Mouse (Mus musculus) heart, embryonic 12.5 days (tissue): ENCODE results near the gene Ufd1. TPM values are rescaled to one million over a fixed set of nuclear protein-coding genes. Genes with fewer than 3 reads are reported as not detected.

Experiments
- ATAC-seq: fragments of 200-750 bp; cut with Nextera tagmentation; 2 replicates; pipeline ENCODE4 v1.8.0; 2017; ENCODE audit warnings: moderate TSS enrichment, moderate library complexity; ENCODE audit not compliant: insufficient number of reproducible peaks, low FRiP score
- H3K27ac ChIP-seq: fragments of 300-500 bp; sonication (generic); 2 replicates; pipeline ENCODE4 v1.5.1; 2016; ENCODE audit warnings: mild to moderate bottlenecking, moderate library complexity; ENCODE audit not compliant: poor library complexity, severe bottlenecking
- H3K27me3 ChIP-seq: fragments of 300-500 bp; sonication (generic); replicated peaks from 2 replicates; pipeline ENCODE4 v1.6.1; 2016; ENCODE audit warnings: mild to moderate bottlenecking, moderate library complexity
- H3K36me3 ChIP-seq: fragments of 300-500 bp; sonication (generic); 2 replicates; pipeline ENCODE4 v1.6.1; 2016; ENCODE audit warnings: mild to moderate bottlenecking, moderate library complexity
- H3K4me1 ChIP-seq: fragments of 300-500 bp; sonication (generic); replicated peaks from 2 replicates; pipeline ENCODE4 v1.6.1; 2016; ENCODE audit warnings: mild to moderate bottlenecking
- H3K4me2 ChIP-seq: fragments of 300-500 bp; sonication (generic); 2 replicates; pipeline ENCODE4 v1.6.1; 2016; ENCODE audit warnings: mild to moderate bottlenecking, moderate library complexity
- H3K4me3 ChIP-seq: fragments of 300-500 bp; sonication (generic); 2 replicates; pipeline ENCODE4 v1.5.1; 2016; ENCODE audit warnings: mild to moderate bottlenecking
- H3K9ac ChIP-seq: fragments of 300-500 bp; sonication (generic); 2 replicates; pipeline ENCODE4 v1.6.1; 2016; ENCODE audit warnings: mild to moderate bottlenecking, moderate library complexity
- H3K9me3 ChIP-seq: fragments of 300-500 bp; sonication (generic); replicated peaks from 2 replicates; pipeline ENCODE4 v1.6.1; 2016; ENCODE audit warnings: mild to moderate bottlenecking, moderate library complexity
- WGBS: fragments of 180-500 bp; shearing (Covaris S2); methylation state at CpG from one replicate; pipeline ENCODE4 v1.1.7; 2016; 5-methylcytosine and 5-hydroxymethylcytosine counted together
- polyA plus RNA-seq: library from polyadenylated mRNA; unstranded; fragments of >200 nt; fragmentation: Nextera tagmentation; extraction: Ambion mirVana; gene quantifications from 2 replicates; pipeline ENCODE4 v1.2.1, GENCODE M21; 2016

The Ufd1 gene
- polyA plus RNA-seq, 1 experiment from 2014 or later, result 71.7 TPM

DNA sequence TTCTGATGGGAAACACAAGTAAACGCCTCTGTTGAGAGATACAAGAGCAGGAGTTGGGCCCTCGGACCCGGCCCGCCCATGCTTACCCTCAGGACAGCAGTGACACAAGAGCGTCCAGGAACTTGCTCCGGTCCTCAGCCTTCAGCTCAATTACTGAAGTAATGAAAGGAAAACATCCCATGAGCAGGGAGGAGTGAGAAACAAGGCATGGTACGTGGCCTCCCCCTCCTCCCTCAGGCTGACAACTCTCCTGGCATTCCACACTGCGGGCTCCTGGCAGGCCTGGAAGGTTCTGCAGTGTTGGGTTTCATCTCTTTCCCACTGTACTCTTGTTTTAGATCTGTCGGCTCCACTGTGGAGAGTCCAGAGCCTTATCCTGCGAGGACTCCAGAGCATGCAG, 29.8 kb upstream of the Ufd1 start:
- Histone ChIP-seq H3K27ac (no peak overlapping the region), H3K4me3 (no peak overlapping the region), H3K27me3 (peaks cover 37% of the 10 kb centered on the region), H3K36me3 (peaks cover 46% of the 10 kb centered on the region), H3K9ac (no peak overlapping the region), H3K4me1 (peaks cover 11% of the 10 kb centered on the region; the same call in 1 of the 2 replicates), H3K9me3 (no peaks in the 10 kb centered on the region), H3K4me2 (no peak overlapping the region)
- ATAC-seq, result no peak
- WGBS, result 83% methylated on average over 10 of the region's 10 CpGs

DNA sequence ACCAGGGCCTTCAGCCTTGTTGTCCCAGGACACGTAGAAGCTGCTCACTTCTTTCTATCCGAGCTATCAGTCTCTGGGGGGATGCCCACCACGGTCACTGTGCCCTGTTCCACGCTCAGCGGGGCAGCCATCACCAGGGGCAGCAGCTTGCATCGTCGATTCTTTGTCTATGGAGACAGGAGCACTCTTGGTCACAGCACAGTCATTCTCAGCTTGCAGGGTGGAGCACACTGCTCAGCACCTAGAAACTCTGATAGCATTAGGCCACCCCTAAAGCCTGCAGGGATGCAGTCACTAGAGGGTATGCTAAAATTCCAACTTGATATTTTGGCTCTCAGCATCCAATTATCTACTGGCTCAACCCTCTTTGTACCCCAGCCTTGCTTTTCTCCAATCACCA, 26.6 kb upstream of the Ufd1 start:
- no peak overlapping the region for H3K27ac ChIP-seq
- peaks cover 6% of the 10 kb centered on the region; the same call in 1 of the 2 replicates for H3K27me3 ChIP-seq
- H3K4me2 ChIP-seq, result no peak overlapping the region
- no peaks in the 10 kb centered on the region for H3K4me1 ChIP-seq
- no peak overlapping the region for H3K9ac ChIP-seq
- no peaks in the 10 kb centered on the region for H3K9me3 ChIP-seq
- ATAC-seq, result no peak
- H3K4me3 ChIP-seq, result no peak overlapping the region
- H3K36me3 ChIP-seq, result peaks cover 70% of the 10 kb centered on the region
- 91% methylated on average over 7 of the region's 7 CpGs for WGBS

DNA sequence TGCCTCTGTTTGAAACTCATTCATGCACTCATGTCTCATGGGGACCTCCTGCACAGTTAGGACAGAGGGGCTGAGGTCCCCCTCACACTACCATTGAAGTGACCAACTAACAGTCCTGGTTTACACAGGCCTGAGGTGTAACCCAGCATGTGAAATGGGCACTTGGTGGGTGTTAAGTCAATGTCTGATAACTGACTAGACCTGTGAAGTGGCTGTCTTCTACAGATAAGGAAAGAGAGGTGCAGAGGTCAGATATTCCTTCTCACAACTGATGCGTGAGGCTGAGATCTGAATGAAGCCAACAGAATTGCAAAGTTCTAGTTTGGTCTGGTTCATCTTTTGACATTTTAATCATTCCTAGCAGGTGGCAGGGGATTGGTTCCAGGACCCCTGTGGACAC, 26.1 kb upstream of the Ufd1 start:
- Histone ChIP-seq H3K4me3 (no peak overlapping the region), H3K36me3 (peaks cover 73% of the 10 kb centered on the region), H3K4me2 (no peak overlapping the region), H3K4me1 (no peaks in the 10 kb centered on the region), H3K27me3 (0 out of 2 replicates have a peak, but pooled peaks cover 4% of the 10 kb centered on the region), H3K9ac (no peak overlapping the region), H3K27ac (no peak overlapping the region), H3K9me3 (no peaks in the 10 kb centered on the region)
- ATAC-seq, result no peak
- 58% methylated on average over 1 of the region's 1 CpGs for WGBS

DNA sequence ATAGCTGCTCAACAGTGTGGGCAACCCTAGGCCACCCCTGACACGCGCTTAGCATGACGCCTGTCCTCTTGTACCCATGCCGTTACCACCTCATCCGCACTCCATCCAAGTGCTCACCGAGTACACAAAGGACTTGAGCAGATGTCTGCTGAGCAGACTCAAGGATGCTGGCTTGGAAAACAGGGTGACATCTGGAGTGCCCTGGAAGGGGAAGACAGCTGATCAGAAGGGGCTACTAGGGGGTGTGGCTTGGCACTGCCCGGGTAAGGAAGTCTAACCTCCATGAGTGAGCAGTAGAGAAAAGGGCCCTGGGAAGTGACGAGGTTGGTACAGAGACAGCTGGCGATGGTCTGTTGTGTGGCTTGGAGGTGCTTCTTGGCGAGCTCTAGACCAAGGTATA, 24.9 kb upstream of the Ufd1 start:
- no peak overlapping the region for H3K9ac ChIP-seq
- no peak; the same call in 1 of the 2 replicates for ATAC-seq
- H3K4me2 ChIP-seq, result no peak overlapping the region
- H3K4me3 ChIP-seq, result no peak overlapping the region
- H3K27me3 ChIP-seq, result no peaks in the 10 kb centered on the region
- no peaks in the 10 kb centered on the region for H3K4me1 ChIP-seq
- H3K27ac ChIP-seq, result no peak overlapping the region
- H3K36me3 ChIP-seq, result peaks cover 74% of the 10 kb centered on the region
- WGBS, result 93% methylated on average over 10 of the region's 10 CpGs
- H3K9me3 ChIP-seq, result no peaks in the 10 kb centered on the region

DNA sequence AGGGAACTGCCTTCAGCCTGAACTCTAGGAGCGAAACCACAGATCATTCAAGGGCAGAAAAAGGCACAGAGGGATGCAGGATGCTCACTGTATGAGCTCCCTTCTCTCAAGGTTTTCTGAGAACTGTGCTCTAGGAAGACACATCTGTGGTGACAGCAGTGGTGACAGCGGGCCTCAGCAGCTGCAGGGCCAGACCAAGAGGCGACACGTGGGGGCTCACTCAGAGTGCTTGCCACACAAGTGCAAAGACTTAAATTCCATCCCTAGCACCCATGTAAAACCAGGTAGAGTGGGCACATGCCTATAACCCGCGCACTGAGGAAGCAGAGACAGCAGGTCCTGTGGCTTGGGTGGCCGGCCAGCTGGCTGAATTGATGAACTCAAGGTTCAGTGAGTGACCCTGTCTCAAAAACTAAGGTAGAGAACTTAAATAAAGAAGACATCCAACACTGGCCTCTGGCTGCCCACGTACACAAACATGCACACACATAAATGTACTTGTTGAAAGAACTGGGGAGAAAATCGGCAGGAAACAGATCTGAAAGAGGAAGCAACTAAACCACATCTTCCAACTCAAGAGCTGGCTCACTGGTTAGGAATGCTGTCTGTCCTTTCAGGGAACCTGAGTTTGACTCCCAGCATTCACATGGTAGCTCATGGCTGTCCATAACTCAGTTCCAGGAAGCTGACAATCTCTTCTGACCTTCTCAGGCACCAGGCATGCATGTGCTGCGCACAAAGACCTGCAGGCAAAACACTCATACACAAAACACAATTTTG, 22.8 kb upstream of the Ufd1 start:
- H3K9me3 ChIP-seq, result no peaks in the 10 kb centered on the region
- no peaks in the 10 kb centered on the region for H3K27me3 ChIP-seq
- ATAC-seq, result no peak
- peaks cover 73% of the 10 kb centered on the region for H3K36me3 ChIP-seq
- H3K4me3 ChIP-seq, result no peak overlapping the region
- H3K4me2 ChIP-seq, result no peak overlapping the region
- no peak overlapping the region for H3K27ac ChIP-seq
- no peaks in the 10 kb centered on the region for H3K4me1 ChIP-seq
- H3K9ac ChIP-seq, result no peak overlapping the region
- 80% methylated on average over 10 of the region's 10 CpGs for WGBS

DNA sequence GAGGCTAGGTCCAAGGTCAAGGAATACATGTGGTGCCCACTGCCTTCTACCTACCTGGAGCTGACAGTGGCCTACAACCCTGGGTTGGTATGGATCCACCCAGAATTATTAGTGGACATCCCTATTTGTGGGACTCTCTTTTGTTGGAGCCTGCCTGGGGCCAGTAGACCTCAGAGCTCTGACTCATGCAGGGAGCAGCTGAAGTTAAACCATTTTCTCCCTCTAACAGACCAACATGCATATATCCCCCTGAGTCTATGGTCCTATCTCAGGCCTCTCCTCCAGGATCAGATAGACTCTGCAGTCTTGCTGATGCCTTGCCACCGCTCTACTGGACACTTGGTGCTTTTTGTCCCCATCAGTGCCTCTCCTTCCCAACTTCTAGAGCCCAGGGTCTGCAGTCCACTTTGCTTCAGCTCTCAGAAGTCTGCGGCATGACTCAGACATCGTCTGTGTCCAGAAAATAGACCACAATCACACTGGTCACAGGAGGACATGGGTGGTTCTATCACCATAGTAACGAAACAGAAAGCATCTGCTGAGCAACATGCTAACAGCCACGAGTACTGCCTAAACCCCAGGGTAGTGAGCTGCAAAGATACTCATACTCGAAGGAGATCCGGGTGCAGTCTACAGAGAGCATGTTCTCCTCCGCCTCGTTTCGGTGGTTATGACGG, 16.2 kb upstream of the Ufd1 start:
- no peaks in the 10 kb centered on the region for H3K27me3 ChIP-seq
- no peak for ATAC-seq
- H3K27ac ChIP-seq, result no peak overlapping the region
- H3K9ac ChIP-seq, result no peak overlapping the region
- H3K9me3 ChIP-seq, result no peaks in the 10 kb centered on the region
- no peaks in the 10 kb centered on the region for H3K4me1 ChIP-seq
- no peak overlapping the region for H3K4me2 ChIP-seq
- 89% methylated on average over 11 of the region's 11 CpGs for WGBS
- H3K4me3 ChIP-seq, result no peak overlapping the region
- H3K36me3 ChIP-seq, result peaks cover 88% of the 10 kb centered on the region

DNA sequence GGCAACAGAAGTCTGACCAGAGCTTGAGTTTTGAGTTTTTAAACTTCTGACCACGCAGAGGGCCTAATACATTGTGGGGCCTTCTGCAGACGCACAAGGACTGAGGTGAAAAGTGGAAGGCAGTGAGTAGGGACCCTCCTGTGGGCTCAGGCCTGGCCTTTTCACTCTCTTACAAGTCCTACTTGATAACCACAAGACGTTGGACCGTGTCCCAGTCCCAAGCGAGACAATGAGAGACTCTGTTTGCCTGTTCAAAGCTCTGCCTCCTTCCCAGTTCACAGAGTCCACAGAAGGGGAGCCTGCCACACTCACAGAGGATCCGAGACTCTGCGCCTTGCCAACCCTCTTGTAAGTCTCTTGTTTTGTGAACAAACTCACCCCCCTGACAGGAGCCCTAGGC, 14.9 kb upstream of the Ufd1 start:
- H3K9me3 ChIP-seq, result no peaks in the 10 kb centered on the region
- no peak overlapping the region for H3K4me2 ChIP-seq
- peaks cover 90% of the 10 kb centered on the region for H3K36me3 ChIP-seq
- no peak overlapping the region for H3K9ac ChIP-seq
- WGBS, result 79% methylated on average over 7 of the region's 7 CpGs
- H3K27me3 ChIP-seq, result no peaks in the 10 kb centered on the region
- H3K4me1 ChIP-seq, result no peaks in the 10 kb centered on the region
- H3K27ac ChIP-seq, result no peak overlapping the region
- no peak for ATAC-seq
- no peak overlapping the region for H3K4me3 ChIP-seq

DNA sequence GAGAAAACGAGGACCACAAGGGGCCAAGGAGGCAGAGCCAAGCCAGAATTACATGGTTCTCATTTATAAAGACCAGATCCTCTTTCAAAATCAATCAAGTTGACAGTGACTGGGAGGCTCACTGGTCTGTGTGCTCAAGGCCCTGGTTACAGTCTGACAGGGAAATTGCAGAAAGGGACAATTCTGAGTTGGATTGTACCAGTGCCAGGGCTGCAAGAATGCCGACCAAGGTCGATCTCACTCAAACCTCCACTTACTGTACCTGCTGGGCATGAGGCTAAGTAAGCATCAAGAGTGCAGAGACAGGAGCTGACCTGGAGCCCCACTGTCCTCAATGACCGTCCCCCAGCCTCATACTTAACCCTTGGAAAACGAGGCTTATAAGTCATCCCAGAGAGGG, 13.4 kb upstream of the Ufd1 start:
- no peak for ATAC-seq

DNA sequence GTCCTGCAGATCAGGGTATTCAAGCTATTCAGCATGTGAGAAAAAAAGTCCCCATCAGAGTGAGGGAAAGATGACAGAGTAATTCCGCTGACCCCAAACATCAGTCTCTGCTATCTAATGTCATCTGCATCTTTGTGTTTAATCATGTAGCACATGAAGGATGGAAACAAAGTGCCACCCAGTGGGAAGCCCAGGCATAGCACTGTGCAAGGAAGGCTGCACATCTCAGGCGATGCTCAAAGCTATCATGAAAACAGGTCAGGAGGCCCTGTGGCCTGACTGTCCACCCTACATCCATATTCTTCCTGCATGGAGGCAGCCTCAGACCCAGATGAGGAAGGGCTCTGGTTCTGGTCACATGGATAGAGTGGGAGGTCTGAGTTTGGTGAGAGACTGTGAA, 12.7 kb upstream of the Ufd1 start:
- WGBS, result 80% methylated on average over 2 of the region's 2 CpGs
- no peak overlapping the region for H3K27ac ChIP-seq
- no peak overlapping the region for H3K4me2 ChIP-seq
- H3K4me1 ChIP-seq, result no peaks in the 10 kb centered on the region
- H3K27me3 ChIP-seq, result no peaks in the 10 kb centered on the region
- no peak overlapping the region for H3K4me3 ChIP-seq
- no peak for ATAC-seq
- no peaks in the 10 kb centered on the region for H3K9me3 ChIP-seq
- H3K36me3 ChIP-seq, result peaks cover 76% of the 10 kb centered on the region
- no peak overlapping the region for H3K9ac ChIP-seq

More for the DNA sequence above, 13.4 kb upstream of the Ufd1 start:
- no peak overlapping the region for H3K27ac ChIP-seq
- no peak overlapping the region for H3K9ac ChIP-seq
- H3K27me3 ChIP-seq, result no peaks in the 10 kb centered on the region
- peaks cover 83% of the 10 kb centered on the region for H3K36me3 ChIP-seq
- WGBS, result 91% methylated on average over 5 of the region's 5 CpGs
- no peaks in the 10 kb centered on the region for H3K9me3 ChIP-seq
- H3K4me1 ChIP-seq, result no peaks in the 10 kb centered on the region
- no peak overlapping the region for H3K4me3 ChIP-seq
- H3K4me2 ChIP-seq, result no peak overlapping the region

DNA sequence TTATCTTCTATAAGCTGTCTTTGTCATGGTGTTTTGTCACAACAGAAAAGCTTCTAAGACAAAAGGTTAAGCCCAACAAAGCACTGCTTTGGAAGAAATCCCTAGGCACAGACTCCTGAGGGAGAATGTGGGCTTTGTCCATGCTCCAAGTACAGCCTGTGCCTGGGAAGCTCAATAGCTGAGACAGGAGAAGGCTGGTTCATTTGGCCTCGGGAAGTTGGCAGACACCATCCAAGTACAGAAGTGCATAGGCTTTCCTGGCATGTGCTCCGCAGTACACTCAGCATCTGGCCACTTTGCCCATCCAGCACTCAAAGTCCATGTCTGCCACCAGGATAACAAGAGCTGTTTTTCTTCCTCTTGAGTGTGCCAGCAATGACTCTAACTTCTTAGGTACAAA, 5.8 kb upstream of the Ufd1 start:
- no peaks in the 10 kb centered on the region for H3K9me3 ChIP-seq
- H3K27me3 ChIP-seq, result no peaks in the 10 kb centered on the region
- no peak overlapping the region for H3K27ac ChIP-seq
- WGBS, result 95% methylated on average over 2 of the region's 2 CpGs
- H3K36me3 ChIP-seq, result peaks cover 57% of the 10 kb centered on the region
- H3K4me2 ChIP-seq, result no peak overlapping the region
- no peak overlapping the region for H3K9ac ChIP-seq
- ATAC-seq, result no peak
- no peak overlapping the region for H3K4me3 ChIP-seq
- H3K4me1 ChIP-seq, result peaks cover 3% of the 10 kb centered on the region; the same call in 1 of the 2 replicates

DNA sequence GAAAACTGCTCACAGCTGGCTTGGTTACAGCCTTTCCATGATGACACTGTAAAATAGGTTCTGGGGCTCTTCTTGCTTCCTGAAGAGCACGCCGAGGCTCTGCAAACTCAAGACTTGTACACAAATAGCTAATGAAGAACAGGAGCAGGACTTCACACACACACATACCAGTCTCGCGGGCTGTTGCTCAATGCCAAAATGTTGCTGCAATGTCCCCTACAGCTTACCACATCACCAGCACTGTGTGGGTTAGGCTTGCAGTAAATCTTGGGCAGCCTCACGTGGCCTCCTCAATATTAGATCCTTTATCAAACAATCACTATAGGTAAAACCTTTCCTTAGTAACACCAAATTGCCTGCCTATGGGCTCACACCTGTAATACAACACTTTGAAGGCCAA, 2.6 kb upstream of the Ufd1 start:
- no peak overlapping the region for H3K4me2 ChIP-seq
- H3K4me3 ChIP-seq, result no peak overlapping the region
- H3K9me3 ChIP-seq, result no peaks in the 10 kb centered on the region
- H3K27me3 ChIP-seq, result no peaks in the 10 kb centered on the region
- H3K9ac ChIP-seq, result no peak overlapping the region
- peaks cover 16% of the 10 kb centered on the region for H3K4me1 ChIP-seq
- no peak overlapping the region for H3K27ac ChIP-seq
- H3K36me3 ChIP-seq, result peaks cover 46% of the 10 kb centered on the region
- 94% methylated on average over 5 of the region's 5 CpGs for WGBS
- no peak for ATAC-seq
